Mouse (Mus musculus) MEL (cell line): ENCODE results near the gene Fam169b. TPM values are rescaled to one million over a fixed set of nuclear protein-coding genes. Genes with fewer than 3 reads are reported as not detected.

Source experiments
- DNase-seq: peaks from one replicate; pipeline ENCODE4 v3.0.0; 2011; ENCODE audit warnings: low read depth, low spot score
- H3K27ac ChIP-seq: 2 replicates; pipeline ENCODE4 v1.5.1; 2012; ENCODE audit warnings: low read depth, mild to moderate bottlenecking, control low read depth, low read length, moderate library complexity; ENCODE audit not compliant: control insufficient read depth
- H3K27me3 ChIP-seq, 2 experiments: fragments of 150-350 bp in 1 of 2; sonication (generic) in 1 of 2; 2 replicates each; pipeline ENCODE4 v1.6.1; 2012; ENCODE audit warnings: low read length in 2 of 2, mild to moderate bottlenecking in 2 of 2, improper control_type of control experiment in 1 of 2, moderate library complexity in 1 of 2; ENCODE audit not compliant: insufficient read depth in 2 of 2, control insufficient read depth in 1 of 2
- H3K36me3 ChIP-seq, 2 experiments: 2 replicates each; pipeline ENCODE4 v1.6.1; 2012 to 2014; ENCODE audit warnings: low read length in 2 of 2, improper control_type of control experiment in 1 of 2, inconsistent platforms in 1 of 2, mild to moderate bottlenecking in 1 of 2; ENCODE audit not compliant: insufficient read depth in 2 of 2, control insufficient read depth in 1 of 2
- H3K4me1 ChIP-seq, 2 experiments: fragments of 150-350 bp in 1 of 2; sonication (generic) in 1 of 2; 2 replicates each; pipeline ENCODE4 v1.6.1; 2012; ENCODE audit warnings: low read length in 2 of 2, improper control_type of control experiment in 1 of 2, mild to moderate bottlenecking in 1 of 2; ENCODE audit not compliant: insufficient read depth in 2 of 2, control insufficient read depth in 1 of 2
- H3K4me3 ChIP-seq, 2 experiments: fragments of 150-350 bp in 1 of 2; sonication (generic) in 1 of 2; 2 replicates each; pipeline ENCODE4 v1.5.1; 2012; ENCODE audit warnings: low read depth in 2 of 2, low read length in 2 of 2, mild to moderate bottlenecking in 2 of 2, moderate library complexity in 2 of 2, control low read depth in 1 of 2, improper control_type of control experiment in 1 of 2; ENCODE audit not compliant: control insufficient read depth in 1 of 2, insufficient read depth in 1 of 2
- H3K79me2 ChIP-seq: 2 replicates; pipeline ENCODE4 v1.6.1; 2012; ENCODE audit warnings: mild to moderate bottlenecking, low read length, moderate library complexity; ENCODE audit not compliant: control insufficient read depth, poor library complexity, insufficient read depth
- H3K9ac ChIP-seq: 2 replicates; pipeline ENCODE4 v1.6.1; 2012; ENCODE audit warnings: low read depth, mild to moderate bottlenecking, control low read depth, low read length, moderate library complexity; ENCODE audit not compliant: control insufficient read depth, poor library complexity, severe bottlenecking
- H3K9me3 ChIP-seq: fragments of 150-350 bp; sonication (generic); replicated peaks from 2 replicates; pipeline ENCODE4 v1.6.1; 2012; ENCODE audit warnings: mild to moderate bottlenecking, low read length, improper control_type of control experiment, moderate library complexity; ENCODE audit not compliant: insufficient read depth
- BHLHE40 ChIP-seq: IDR thresholded peaks from 2 replicates; pipeline ENCODE4 v1.6.1; 2012; ENCODE audit warnings: low read depth, mild to moderate bottlenecking, inconsistent platforms, low read length, improper control_type of control experiment, borderline replicate concordance
- CHD1 ChIP-seq: IDR thresholded peaks from 2 replicates; pipeline ENCODE4 v1.6.1; 2012; ENCODE audit warnings: low read depth, mild to moderate bottlenecking, inconsistent platforms, low read length, improper control_type of control experiment
- CHD2 ChIP-seq: IDR thresholded peaks from 2 replicates; pipeline ENCODE4 v1.6.1; 2011; ENCODE audit warnings: low read length, improper control_type of control experiment
- CTCF ChIP-seq, 3 experiments: IDR thresholded peaks in 2 of 3; conservative IDR thresholded peaks in 1 of 3; 2 replicates each; pipeline ENCODE4 v1.5.1; 2011 to 2012; ENCODE audit warnings: low read length in 3 of 3, low read depth in 2 of 3, mild to moderate bottlenecking in 2 of 3, improper control_type of control experiment in 1 of 3, inconsistent platforms in 1 of 3, mixed read lengths in 1 of 3, moderate library complexity in 1 of 3; ENCODE audit not compliant: control insufficient read depth in 1 of 3, insufficient read depth in 1 of 3, poor library complexity in 1 of 3, severe bottlenecking in 1 of 3
- E2F4 ChIP-seq: IDR thresholded peaks from 2 replicates; pipeline ENCODE4 v1.6.1; 2011; ENCODE audit warnings: low read depth, low read length, improper control_type of control experiment, borderline replicate concordance
- EP300 ChIP-seq, 2 experiments: IDR thresholded peaks; 2 replicates each; pipeline ENCODE4 v1.6.1; 2011; ENCODE audit warnings: improper control_type of control experiment in 2 of 2, low read length in 2 of 2, low read depth in 1 of 2, mild to moderate bottlenecking in 1 of 2
- GABPA ChIP-seq: IDR thresholded peaks from 2 replicates; pipeline ENCODE4 v1.6.1; 2012; ENCODE audit warnings: low read depth, mild to moderate bottlenecking, inconsistent platforms, low read length, improper control_type of control experiment, moderate library complexity
- HCFC1 ChIP-seq: IDR thresholded peaks from 2 replicates; pipeline ENCODE4 v1.6.1; 2012; ENCODE audit warnings: low read depth, mild to moderate bottlenecking, inconsistent platforms, low read length, improper control_type of control experiment, moderate library complexity
- KAT2A ChIP-seq: conservative IDR thresholded peaks from 2 replicates; pipeline ENCODE4 v1.6.1; 2012; ENCODE audit warnings: low read depth, low read length, improper control_type of control experiment, inconsistent platforms
- MAFK ChIP-seq: IDR thresholded peaks from 2 replicates; pipeline ENCODE4 v1.6.1; 2011; ENCODE audit warnings: low read depth, mild to moderate bottlenecking, low read length, improper control_type of control experiment, borderline replicate concordance
- MEF2A ChIP-seq: IDR thresholded peaks from 2 replicates; pipeline ENCODE4 v1.6.1; 2014; ENCODE audit warnings: low read depth, mild to moderate bottlenecking, inconsistent platforms, low read length, improper control_type of control experiment; ENCODE audit not compliant: poor library complexity, insufficient replicate concordance, severe bottlenecking; ENCODE audit errors: extremely low read depth
- MXI1 ChIP-seq: IDR thresholded peaks from 2 replicates; pipeline ENCODE4 v1.6.1; 2011; ENCODE audit warnings: mild to moderate bottlenecking, low read depth, low read length, improper control_type of control experiment
- MYC ChIP-seq: IDR thresholded peaks from 2 replicates; pipeline ENCODE4 v1.6.1; 2011; ENCODE audit warnings: low read depth, mild to moderate bottlenecking, low read length, improper control_type of control experiment, moderate library complexity
- NELFE ChIP-seq: IDR thresholded peaks from 2 replicates; pipeline ENCODE4 v1.6.1; 2011; ENCODE audit warnings: low read depth, low read length, improper control_type of control experiment
- RAD21 ChIP-seq: IDR thresholded peaks from 2 replicates; pipeline ENCODE4 v1.6.1; 2011; ENCODE audit warnings: mild to moderate bottlenecking, low read depth, low read length, improper control_type of control experiment
- RCOR1 ChIP-seq: IDR thresholded peaks from 2 replicates; pipeline ENCODE4 v1.6.1; 2012; ENCODE audit warnings: low read depth, mild to moderate bottlenecking, inconsistent platforms, low read length, improper control_type of control experiment
- SIN3A ChIP-seq: IDR thresholded peaks from 2 replicates; pipeline ENCODE4 v1.6.1; 2012; ENCODE audit warnings: low read length, improper control_type of control experiment, inconsistent platforms
- SMC3 ChIP-seq: IDR thresholded peaks from 2 replicates; pipeline ENCODE4 v1.6.1; 2011; ENCODE audit warnings: low read depth, low read length, improper control_type of control experiment
- TAL1 ChIP-seq: IDR thresholded peaks from 2 replicates; pipeline ENCODE4 v1.6.1; 2012; ENCODE audit warnings: mild to moderate bottlenecking, inconsistent platforms, low read length, moderate library complexity, mixed read lengths
- TBP ChIP-seq: IDR thresholded peaks from 2 replicates; pipeline ENCODE4 v1.8.0; 2011; ENCODE audit warnings: low read depth, low read length, improper control_type of control experiment
- TCF12 ChIP-seq: IDR thresholded peaks from 2 replicates; pipeline ENCODE4 v1.6.1; 2014; ENCODE audit warnings: low read depth, mild to moderate bottlenecking, inconsistent platforms, low read length, improper control_type of control experiment, moderate library complexity
- UBTF ChIP-seq: IDR thresholded peaks from 2 replicates; pipeline ENCODE4 v1.6.1; 2012; ENCODE audit warnings: low read depth, mild to moderate bottlenecking, inconsistent platforms, low read length, improper control_type of control experiment, moderate library complexity, borderline replicate concordance; ENCODE audit not compliant: insufficient read depth
- USF1 ChIP-seq: IDR thresholded peaks from 2 replicates; pipeline ENCODE4 v1.6.1; 2014; ENCODE audit warnings: low read depth, mild to moderate bottlenecking, inconsistent platforms, low read length, improper control_type of control experiment, moderate library complexity
- ZC3H11A ChIP-seq: IDR thresholded peaks from 2 replicates; pipeline ENCODE4 v1.6.1; 2012; ENCODE audit warnings: low read depth, mild to moderate bottlenecking, inconsistent platforms, low read length, improper control_type of control experiment
- ZKSCAN1 ChIP-seq: IDR thresholded peaks from 2 replicates; pipeline ENCODE4 v1.6.1; 2012; ENCODE audit warnings: low read depth, mild to moderate bottlenecking, inconsistent platforms, low read length, improper control_type of control experiment, moderate library complexity
- polyA plus RNA-seq, 2 experiments: library from polyadenylated mRNA; stranded (reverse) in 1 of 2; unstranded in 1 of 2; fragments of >175 nt in 1 of 2; fragments of >200 nt in 1 of 2; gene quantifications; 2 replicates each; pipeline versions ENCODE4 v1.2.1 to v1.2.4; 2012; ENCODE audit warnings: low replicate concordance in 2 of 2, low read depth in 1 of 2; ENCODE audit not compliant: insufficient read length in 2 of 2, insufficient read depth in 1 of 2, missing spikeins in 1 of 2
- total RNA-seq: library from RNA; depleted of rRNA; stranded (reverse); fragments of 300-350 nt; gene quantifications from 2 replicates; pipeline ENCODE4 v1.2.3, GENCODE M21; 2012

The Fam169b gene
- total and polyA plus RNA-seq, 3 experiments: not detected

GRCm38 (mm10) chr7:68355325-68356076 is 81.9 kb downstream of the Fam169b start:
- H3K27ac ChIP-seq: no peak overlapping the region
- H3K9ac ChIP-seq: no peak overlapping the region

GRCm38 (mm10) chr7:68357407-68357806 is 83.8 kb downstream of the Fam169b start:
- H3K4me1 ChIP-seq: no peaks in the 10 kb centered on the region
- no peaks in the 10 kb centered on the region for H3K79me2 ChIP-seq
- peak; percentile 70 for DNase-seq
- H3K36me3 ChIP-seq: no peaks in the 10 kb centered on the region
- 0 out of 2 replicates have a peak overlapping the region, but pooled peaks have one; percentile 32 for H3K9ac ChIP-seq
- H3K4me3 ChIP-seq: no peak overlapping the region
- no peaks in the 10 kb centered on the region for H3K27me3 ChIP-seq
- H3K9me3 ChIP-seq: no peaks in the 10 kb centered on the region
- TF ChIP-seq UBTF (no peak), RAD21 (peak; percentile 87), MAFK (no peak), TCF12 (no peak), TAL1 (no peak), SMC3 (peak; percentile 87), MEF2A (no peak), GABPA (no peak), ZC3H11A (peak; percentile 82), CHD1 (no peak), CTCF (IDR thresholded peaks at IDR 0.05 in 2 of 3, conservative IDR thresholded peaks at IDR 0.05 in 1 of 3; ENCODE audit: control insufficient read depth in 1 of 3, insufficient read depth in 1 of 3, low read depth in 2 of 3, low read length in 3 of 3, poor library complexity in 1 of 3, severe bottlenecking in 1 of 3) (peak; percentile 71 to 95 (median 88))
- H3K27ac ChIP-seq: no peak overlapping the region

More at GRCm38 (mm10) chr7:68355325-68356076, 81.9 kb downstream of the Fam169b start:
- Histone ChIP-seq H3K9me3 (no peaks in the 10 kb centered on the region), H3K4me1 (no peaks in the 10 kb centered on the region), H3K4me3 (no peak overlapping the region), H3K36me3 (no peaks in the 10 kb centered on the region), H3K27me3 (no peaks in the 10 kb centered on the region), H3K79me2 (no peaks in the 10 kb centered on the region)
- DNase-seq: no peak
- TF ChIP-seq RCOR1: no peak
- no peak for TF ChIP-seq CHD2

- Histone ChIP-seq H3K27me3 (no peaks in the 10 kb centered on the region), H3K36me3 (no peaks in the 10 kb centered on the region), H3K79me2 (no peaks in the 10 kb centered on the region), H3K9ac (no peak overlapping the region), H3K4me3 (no peak overlapping the region), H3K27ac (no peak overlapping the region), H3K4me1 (no peaks in the 10 kb centered on the region), H3K9me3 (no peaks in the 10 kb centered on the region)
- no peak for DNase-seq
- TF ChIP-seq BHLHE40: no peak
- TF ChIP-seq ZKSCAN1: no peak
- no peak for TF ChIP-seq CHD1
- TF ChIP-seq KAT2A: no peak
- no peak for TF ChIP-seq ZC3H11A
- TF ChIP-seq MYC: no peak
- TF ChIP-seq TCF12: no peak
- no peak for TF ChIP-seq RAD21
- no peak for TF ChIP-seq HCFC1
- no peak for TF ChIP-seq E2F4
- TF ChIP-seq EP300 (IDR thresholded peaks at IDR 0.05; ENCODE audit: low read depth in 1 of 2, low read length in 2 of 2): no peak
- TF ChIP-seq SMC3: no peak
- TF ChIP-seq NELFE: no peak
- TF ChIP-seq MXI1: no peak
- TF ChIP-seq USF1: no peak
- TF ChIP-seq TBP: no peak
- no peak for TF ChIP-seq SIN3A
Measured at GRCm38 (mm10) chr7:68362609-68363008, 89.0 kb downstream of the Fam169b start.
